Mouse (Mus musculus): ENCODE results near the gene Cdnf. TPM values are rescaled to one million over a fixed set of nuclear protein-coding genes. Genes with fewer than 3 reads are reported as not detected.

The Cdnf gene
- polyA plus RNA-seq, 1 experiment: 0.43 TPM

- Histone ChIP-seq H3K27me3 (ENCODE audit: control insufficient read depth, insufficient read depth, low read length) (no peaks in the 10 kb centered on the region), H3K4me1 (replicated peaks; ENCODE audit: control insufficient read depth, insufficient read depth, low read length) (no peaks in the 10 kb centered on the region), H3K4me3 (ENCODE audit: control insufficient read depth, insufficient read depth, low read length) (no peak overlapping the region), H3K36me3 (ENCODE audit: control insufficient read depth, insufficient read depth, low read length) (no peaks in the 10 kb centered on the region), H3K27ac (ENCODE audit: control insufficient read depth, insufficient read depth, low read length) (no peak overlapping the region)
- WGBS: 79% methylated on average over 9 of the region's 9 CpGs
- DNase-seq: no peak
- TF ChIP-seq CTCF (IDR thresholded peaks at IDR 0.05; ENCODE audit: borderline replicate concordance, control insufficient read depth, extremely low read depth, insufficient read depth, low read length, poor library complexity) (no peak), POLR2A (IDR thresholded peaks at IDR 0.05; ENCODE audit: control insufficient read depth, extremely low read depth, insufficient read depth, low read length, poor library complexity) (no peak)
These were observed 28.7 kb downstream of the Cdnf start for GRCm38 (mm10) chr2:3541307-3542079.

GRCm38 (mm10) chr2:3546055-3546454 is 33.2 kb downstream of the Cdnf start:
- no peak for DNase-seq
- TF ChIP-seq POLR2A (IDR thresholded peaks at IDR 0.05; ENCODE audit: control insufficient read depth, extremely low read depth, insufficient read depth, low read length, poor library complexity): no peak
- TF ChIP-seq CTCF (IDR thresholded peaks at IDR 0.05; ENCODE audit: borderline replicate concordance, control insufficient read depth, extremely low read depth, insufficient read depth, low read length, poor library complexity): no peak
- 82% methylated on average over 2 of the region's 2 CpGs for WGBS
- Histone ChIP-seq H3K27ac (ENCODE audit: control insufficient read depth, insufficient read depth, low read length) (no peak overlapping the region), H3K4me1 (replicated peaks; ENCODE audit: control insufficient read depth, insufficient read depth, low read length) (no peaks in the 10 kb centered on the region), H3K36me3 (ENCODE audit: control insufficient read depth, insufficient read depth, low read length) (no peaks in the 10 kb centered on the region), H3K27me3 (ENCODE audit: control insufficient read depth, insufficient read depth, low read length) (no peaks in the 10 kb centered on the region), H3K4me3 (ENCODE audit: control insufficient read depth, insufficient read depth, low read length) (no peak overlapping the region)

GRCm38 (mm10) chr2:3546588-3546987 is 33.8 kb downstream of the Cdnf start:
- 4% methylated on average over 4 of the region's 4 CpGs for WGBS
- DNase-seq: peak; percentile 66

DNA sequence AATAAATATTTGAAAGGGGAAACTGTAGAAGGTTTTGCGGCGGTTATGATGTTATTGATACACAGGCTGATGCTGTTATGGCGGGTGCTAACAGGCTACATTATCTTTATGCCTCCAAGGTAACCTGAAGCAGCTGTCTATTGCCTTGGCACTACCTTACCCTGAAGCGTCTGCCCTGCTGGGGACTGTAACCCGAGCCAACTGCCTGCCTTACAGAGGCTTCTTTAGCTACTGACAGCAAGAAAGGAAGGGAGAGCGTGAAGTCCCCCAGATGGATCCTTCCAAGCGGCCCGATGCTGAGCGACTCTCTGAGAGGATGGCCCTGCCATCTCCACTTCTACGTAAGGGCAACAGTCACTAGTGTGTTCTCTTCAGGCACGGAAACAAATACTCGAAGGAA is 57.4 kb downstream of the Cdnf start, which contains the start of gene Fam107b:
Gene Fam107b, plus strand, starts transcription at position 303 of the 400 bp plus-strand sequence.
- TF ChIP-seq CTCF (IDR thresholded peaks at IDR 0.05; ENCODE audit: borderline replicate concordance, control insufficient read depth, extremely low read depth, insufficient read depth, low read length, poor library complexity) (no peak), POLR2A (IDR thresholded peaks at IDR 0.05; ENCODE audit: control insufficient read depth, extremely low read depth, insufficient read depth, low read length, poor library complexity) (no peak)
- Histone ChIP-seq H3K4me3 (ENCODE audit: control insufficient read depth, insufficient read depth, low read length) (no peak within 1 kb of the TSS), H3K36me3 (ENCODE audit: control insufficient read depth, insufficient read depth, low read length) (no peaks in the 10 kb centered on the region), H3K4me1 (replicated peaks; ENCODE audit: control insufficient read depth, insufficient read depth, low read length) (no peaks in the 10 kb centered on the region), H3K27me3 (ENCODE audit: control insufficient read depth, insufficient read depth, low read length) (no peaks in the 10 kb centered on the region), H3K27ac (ENCODE audit: control insufficient read depth, insufficient read depth, low read length) (no peak within 1 kb of the TSS)
- 91% methylated on average over 12 of the region's 12 CpGs for WGBS
- DNase-seq: no peak

More at GRCm38 (mm10) chr2:3546588-3546987, 33.8 kb downstream of the Cdnf start:
- no peaks in the 10 kb centered on the region for H3K4me1 ChIP-seq (replicated peaks; ENCODE audit: control insufficient read depth, insufficient read depth, low read length)
- no peak overlapping the region for H3K27ac ChIP-seq (ENCODE audit: control insufficient read depth, insufficient read depth, low read length)
- no peaks in the 10 kb centered on the region for H3K36me3 ChIP-seq (ENCODE audit: control insufficient read depth, insufficient read depth, low read length)
- no peak for TF ChIP-seq POLR2A (IDR thresholded peaks at IDR 0.05; ENCODE audit: control insufficient read depth, extremely low read depth, insufficient read depth, low read length, poor library complexity)
- TF ChIP-seq CTCF (IDR thresholded peaks at IDR 0.05; ENCODE audit: borderline replicate concordance, control insufficient read depth, extremely low read depth, insufficient read depth, low read length, poor library complexity): peak; percentile 74; the same call in 1 of the 2 replicates
- H3K4me3 ChIP-seq (ENCODE audit: control insufficient read depth, insufficient read depth, low read length): no peak overlapping the region
- H3K27me3 ChIP-seq (ENCODE audit: control insufficient read depth, insufficient read depth, low read length): no peaks in the 10 kb centered on the region

DNA sequence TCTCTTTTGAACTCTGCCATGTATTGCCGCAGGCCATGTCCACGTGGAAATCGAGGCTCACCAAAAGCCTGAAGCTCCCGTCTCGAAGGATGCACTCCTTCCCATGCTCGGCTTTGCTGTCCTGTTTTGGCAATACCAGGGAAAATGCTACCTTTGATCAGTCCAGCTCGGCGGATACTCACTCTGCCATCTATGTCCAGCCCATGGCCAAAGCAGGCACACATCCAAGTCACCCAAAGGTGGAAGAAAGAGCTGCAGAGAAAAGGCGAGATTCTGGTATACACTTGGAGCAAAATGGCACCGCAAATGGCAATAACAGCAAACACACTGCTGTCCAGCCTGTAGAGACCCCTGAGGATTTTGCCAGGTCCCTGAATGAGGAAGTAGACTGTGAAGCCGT is 57.8 kb downstream of the Cdnf start:
- Histone ChIP-seq H3K4me1 (replicated peaks; ENCODE audit: control insufficient read depth, insufficient read depth, low read length) (no peaks in the 10 kb centered on the region), H3K36me3 (ENCODE audit: control insufficient read depth, insufficient read depth, low read length) (no peaks in the 10 kb centered on the region), H3K27ac (ENCODE audit: control insufficient read depth, insufficient read depth, low read length) (no peak overlapping the region), H3K4me3 (ENCODE audit: control insufficient read depth, insufficient read depth, low read length) (no peak overlapping the region), H3K27me3 (ENCODE audit: control insufficient read depth, insufficient read depth, low read length) (no peaks in the 10 kb centered on the region)
- WGBS: 97% methylated on average over 11 of the region's 11 CpGs
- TF ChIP-seq POLR2A (IDR thresholded peaks at IDR 0.05; ENCODE audit: control insufficient read depth, extremely low read depth, insufficient read depth, low read length, poor library complexity): no peak
- no peak for TF ChIP-seq CTCF (IDR thresholded peaks at IDR 0.05; ENCODE audit: borderline replicate concordance, control insufficient read depth, extremely low read depth, insufficient read depth, low read length, poor library complexity)
- DNase-seq: no peak

GRCm38 (mm10) chr2:3573883-3574282 is 61.1 kb downstream of the Cdnf start:
- Histone ChIP-seq H3K36me3 (ENCODE audit: control insufficient read depth, insufficient read depth, low read length) (no peaks in the 10 kb centered on the region), H3K4me1 (replicated peaks; ENCODE audit: control insufficient read depth, insufficient read depth, low read length) (peaks cover 6% of the 10 kb centered on the region), H3K4me3 (ENCODE audit: control insufficient read depth, insufficient read depth, low read length) (no peak overlapping the region), H3K27me3 (ENCODE audit: control insufficient read depth, insufficient read depth, low read length) (no peaks in the 10 kb centered on the region), H3K27ac (ENCODE audit: control insufficient read depth, insufficient read depth, low read length) (no peak overlapping the region)
- no peak for TF ChIP-seq POLR2A (IDR thresholded peaks at IDR 0.05; ENCODE audit: control insufficient read depth, extremely low read depth, insufficient read depth, low read length, poor library complexity)
- TF ChIP-seq CTCF (IDR thresholded peaks at IDR 0.05; ENCODE audit: borderline replicate concordance, control insufficient read depth, extremely low read depth, insufficient read depth, low read length, poor library complexity): no peak
- WGBS: 50% methylated on average over 7 of the region's 7 CpGs
- no peak for DNase-seq

Data from thymus, adult 2 months (tissue).